Mouse (Mus musculus): ENCODE results near the gene Meis1. TPM values are rescaled to one million over a fixed set of nuclear protein-coding genes. Genes with fewer than 3 reads are reported as not detected.

Meis1 gene
- polyA plus RNA-seq, 1 experiment from 2014 or later = 84.7 TPM

- Histone ChIP-seq H3K4me1 (ENCODE audit: control insufficient read depth, insufficient read depth, low read length) (peaks cover 8% of the 10 kb centered on the region), H3K4me3 (ENCODE audit: low read length) (no peak overlapping the region)
Measured at GRCm38 (mm10) chr11:18947434-18947833, 71.4 kb downstream of the Meis1 start.

DNA sequence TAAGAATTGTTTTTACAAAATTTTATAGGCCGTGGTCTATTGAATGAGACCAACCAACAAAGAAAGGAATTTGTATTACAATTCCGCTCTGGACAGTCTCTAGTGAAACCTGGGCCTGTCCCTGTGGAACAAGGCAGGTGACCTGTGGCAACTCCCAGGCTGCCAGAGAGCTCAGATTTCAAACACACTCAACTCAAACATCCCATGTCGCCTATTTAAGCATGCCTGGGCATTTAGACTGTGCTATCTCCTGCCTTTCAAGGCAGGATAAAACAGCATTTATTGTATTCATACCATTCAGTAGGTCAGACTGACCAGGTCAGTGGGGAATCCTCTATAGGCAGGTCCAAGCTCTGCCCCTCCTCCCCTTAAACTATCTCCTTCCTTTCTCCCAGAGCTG lies 73.0 kb downstream of the Meis1 start:
- H3K4me2 ChIP-seq (ENCODE audit: low read depth, low read length) = no peak overlapping the region
- no peak for ATAC-seq
- 52% methylated on average over 3 of the region's 3 CpGs for WGBS
- H3K27ac ChIP-seq (ENCODE audit: low read length) = no peak overlapping the region
- no peaks in the 10 kb centered on the region for H3K9me3 ChIP-seq (ENCODE audit: control insufficient read depth, low read length)
- peaks cover 8% of the 10 kb centered on the region for H3K4me1 ChIP-seq (ENCODE audit: control insufficient read depth, insufficient read depth, low read length)
- H3K27me3 ChIP-seq (replicated peaks; ENCODE audit: control insufficient read depth, insufficient read depth, low read length) = no peaks in the 10 kb centered on the region
- no peaks in the 10 kb centered on the region for H3K36me3 ChIP-seq (ENCODE audit: control insufficient read depth, insufficient read depth, low read length)
- no peak overlapping the region for H3K9ac ChIP-seq (ENCODE audit: low read depth, low read length)
- H3K4me3 ChIP-seq (ENCODE audit: low read length) = no peak overlapping the region

More at GRCm38 (mm10) chr11:18947434-18947833, 71.4 kb downstream of the Meis1 start:
- Histone ChIP-seq H3K4me2 (ENCODE audit: low read depth, low read length) (no peak overlapping the region), H3K27ac (ENCODE audit: low read length) (no peak overlapping the region), H3K9me3 (ENCODE audit: control insufficient read depth, low read length) (no peaks in the 10 kb centered on the region), H3K36me3 (ENCODE audit: control insufficient read depth, insufficient read depth, low read length) (no peaks in the 10 kb centered on the region), H3K27me3 (replicated peaks; ENCODE audit: control insufficient read depth, insufficient read depth, low read length) (no peaks in the 10 kb centered on the region), H3K9ac (ENCODE audit: low read depth, low read length) (no peak overlapping the region)
- no peak for ATAC-seq
- WGBS = 62% methylated on average over 3 of the region's 3 CpGs

DNA sequence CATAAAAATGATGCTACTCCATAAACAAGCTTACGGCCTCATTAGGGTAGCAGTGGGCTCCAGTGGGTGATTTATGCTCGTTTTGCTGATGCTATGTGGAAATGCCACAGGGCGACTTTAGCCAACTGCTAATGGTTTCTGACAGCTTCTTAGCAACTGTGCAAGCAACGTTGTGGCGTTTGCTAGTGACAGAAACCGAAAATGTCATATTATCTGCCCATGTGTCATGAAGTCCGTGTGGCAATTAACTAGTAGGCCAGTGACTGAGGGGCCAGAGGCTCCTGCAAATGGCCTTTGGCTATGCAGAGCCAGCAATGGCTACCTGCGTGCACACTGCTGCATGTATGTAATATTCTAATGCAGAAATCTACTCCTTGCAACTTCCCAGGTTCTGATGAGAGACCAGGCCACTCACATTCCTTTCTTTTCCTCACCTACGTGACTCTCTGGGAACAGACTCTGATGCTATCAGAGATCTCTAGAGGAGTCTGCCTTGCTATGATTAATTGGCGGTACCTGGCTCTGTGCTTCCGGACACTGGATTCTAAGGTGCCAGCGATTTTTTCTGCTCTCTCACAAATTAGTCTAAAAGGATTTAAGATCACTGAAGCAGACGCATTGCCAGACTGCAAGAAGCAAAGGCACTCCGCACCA lies 73.7 kb downstream of the Meis1 start:
- H3K27me3 ChIP-seq (replicated peaks; ENCODE audit: control insufficient read depth, insufficient read depth, low read length) = no peaks in the 10 kb centered on the region
- no peaks in the 10 kb centered on the region for H3K36me3 ChIP-seq (ENCODE audit: control insufficient read depth, insufficient read depth, low read length)
- H3K4me1 ChIP-seq (ENCODE audit: control insufficient read depth, insufficient read depth, low read length) = peaks cover 8% of the 10 kb centered on the region
- WGBS = 58% methylated on average over 14 of the region's 14 CpGs
- no peak overlapping the region for H3K9ac ChIP-seq (ENCODE audit: low read depth, low read length)
- H3K27ac ChIP-seq (ENCODE audit: low read length) = no peak overlapping the region
- H3K9me3 ChIP-seq (ENCODE audit: control insufficient read depth, low read length) = no peaks in the 10 kb centered on the region
- H3K4me2 ChIP-seq (ENCODE audit: low read depth, low read length) = no peak overlapping the region
- no peak overlapping the region for H3K4me3 ChIP-seq (ENCODE audit: low read length)
- ATAC-seq = no peak

DNA sequence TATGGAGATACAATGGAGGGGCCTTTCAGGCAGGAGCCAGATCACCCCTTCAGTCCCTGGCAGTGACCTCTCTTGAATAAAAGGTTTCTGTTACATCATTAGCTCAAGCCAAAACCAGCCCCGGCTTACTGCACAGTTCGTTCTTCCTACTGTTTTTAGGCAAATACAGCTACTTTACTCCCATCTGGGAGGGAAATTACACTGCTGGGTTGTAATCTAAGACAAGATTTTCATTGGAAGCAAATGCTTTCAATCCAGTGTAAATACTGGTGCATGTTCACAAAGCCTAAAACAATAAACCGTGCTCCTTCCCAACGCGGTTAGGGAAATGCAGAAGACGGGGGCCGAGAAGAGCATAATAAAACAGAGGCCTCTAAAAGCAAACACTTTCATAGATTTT lies 74.6 kb downstream of the Meis1 start:
- 51% methylated on average over 7 of the region's 7 CpGs for WGBS
- H3K27me3 ChIP-seq (replicated peaks; ENCODE audit: control insufficient read depth, insufficient read depth, low read length) = no peaks in the 10 kb centered on the region
- no peak overlapping the region for H3K4me2 ChIP-seq (ENCODE audit: low read depth, low read length)
- H3K36me3 ChIP-seq (ENCODE audit: control insufficient read depth, insufficient read depth, low read length) = no peaks in the 10 kb centered on the region
- H3K4me3 ChIP-seq (ENCODE audit: low read length) = no peak overlapping the region
- peaks cover 8% of the 10 kb centered on the region for H3K4me1 ChIP-seq (ENCODE audit: control insufficient read depth, insufficient read depth, low read length)
- no peaks in the 10 kb centered on the region for H3K9me3 ChIP-seq (ENCODE audit: control insufficient read depth, low read length)
- no peak overlapping the region for H3K27ac ChIP-seq (ENCODE audit: low read length)
- H3K9ac ChIP-seq (ENCODE audit: low read depth, low read length) = no peak overlapping the region
- ATAC-seq = no peak

GRCm38 (mm10) chr11:18942990-18943389 lies 75.8 kb downstream of the Meis1 start:
- ATAC-seq = no peak
- Histone ChIP-seq H3K36me3 (ENCODE audit: control insufficient read depth, insufficient read depth, low read length) (no peaks in the 10 kb centered on the region), H3K4me2 (ENCODE audit: low read depth, low read length) (no peak overlapping the region), H3K4me3 (ENCODE audit: low read length) (no peak overlapping the region), H3K9me3 (ENCODE audit: control insufficient read depth, low read length) (no peaks in the 10 kb centered on the region), H3K27ac (ENCODE audit: low read length) (no peak overlapping the region), H3K4me1 (ENCODE audit: control insufficient read depth, insufficient read depth, low read length) (peaks cover 8% of the 10 kb centered on the region), H3K9ac (ENCODE audit: low read depth, low read length) (no peak overlapping the region), H3K27me3 (replicated peaks; ENCODE audit: control insufficient read depth, insufficient read depth, low read length) (no peaks in the 10 kb centered on the region)
- WGBS = 57% methylated on average over 2 of the region's 2 CpGs

- H3K9me3 ChIP-seq (ENCODE audit: control insufficient read depth, low read length) = no peaks in the 10 kb centered on the region
- no peaks in the 10 kb centered on the region for H3K27me3 ChIP-seq (replicated peaks; ENCODE audit: control insufficient read depth, insufficient read depth, low read length)
- peaks cover 3% of the 10 kb centered on the region; the same call in 1 of the 2 replicates for H3K4me1 ChIP-seq (ENCODE audit: control insufficient read depth, insufficient read depth, low read length)
- H3K4me3 ChIP-seq (ENCODE audit: low read length) = no peak overlapping the region
- H3K36me3 ChIP-seq (ENCODE audit: control insufficient read depth, insufficient read depth, low read length) = no peaks in the 10 kb centered on the region
- no peak overlapping the region for H3K9ac ChIP-seq (ENCODE audit: low read depth, low read length)
- H3K4me2 ChIP-seq (ENCODE audit: low read depth, low read length) = no peak overlapping the region
- 37% methylated on average over 4 of the region's 4 CpGs for WGBS
- ATAC-seq = no peak
- no peak overlapping the region for H3K27ac ChIP-seq (ENCODE audit: low read length)
Measured at GRCm38 (mm10) chr11:18940916-18941315, 77.9 kb downstream of the Meis1 start.

DNA sequence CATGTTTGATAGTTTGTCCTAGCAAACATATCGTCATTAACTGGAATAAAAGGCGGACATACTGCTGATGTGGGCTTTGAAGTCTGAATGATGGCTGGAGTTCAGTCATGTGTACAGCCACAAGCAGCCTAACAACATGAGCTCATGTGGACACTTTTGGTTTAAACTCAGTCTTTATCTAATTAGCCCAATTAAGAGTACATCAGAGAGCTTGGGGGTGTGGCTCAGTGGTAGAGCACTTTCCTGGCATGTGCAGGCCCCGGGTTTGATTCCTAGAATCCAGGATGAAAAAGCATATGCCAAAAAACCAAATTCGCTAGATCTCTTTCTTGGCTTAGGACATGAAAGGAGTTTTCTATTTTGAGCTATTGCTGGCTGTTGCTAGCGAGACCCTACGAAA lies 83.9 kb downstream of the Meis1 start:
- peaks cover 6% of the 10 kb centered on the region; the same call in 1 of the 2 replicates for H3K4me1 ChIP-seq (ENCODE audit: control insufficient read depth, insufficient read depth, low read length)
- no peaks in the 10 kb centered on the region for H3K27me3 ChIP-seq (replicated peaks; ENCODE audit: control insufficient read depth, insufficient read depth, low read length)
- H3K36me3 ChIP-seq (ENCODE audit: control insufficient read depth, insufficient read depth, low read length) = no peaks in the 10 kb centered on the region
- no peak overlapping the region for H3K9ac ChIP-seq (ENCODE audit: low read depth, low read length)
- no peak overlapping the region for H3K27ac ChIP-seq (ENCODE audit: low read length)
- no peaks in the 10 kb centered on the region for H3K9me3 ChIP-seq (ENCODE audit: control insufficient read depth, low read length)
- H3K4me2 ChIP-seq (ENCODE audit: low read depth, low read length) = no peak overlapping the region
- ATAC-seq = no peak
- 87% methylated on average over 6 of the region's 6 CpGs for WGBS
- no peak overlapping the region for H3K4me3 ChIP-seq (ENCODE audit: low read length)

- Histone ChIP-seq H3K9me3 (ENCODE audit: control insufficient read depth, low read length) (no peaks in the 10 kb centered on the region), H3K4me2 (ENCODE audit: low read depth, low read length) (no peak overlapping the region), H3K27ac (ENCODE audit: low read length) (peak overlapping the region; percentile 39), H3K4me3 (ENCODE audit: low read length) (no peak overlapping the region), H3K9ac (ENCODE audit: low read depth, low read length) (no peak overlapping the region), H3K27me3 (replicated peaks; ENCODE audit: control insufficient read depth, insufficient read depth, low read length) (no peaks in the 10 kb centered on the region), H3K4me1 (ENCODE audit: control insufficient read depth, insufficient read depth, low read length) (peaks cover 16% of the 10 kb centered on the region), H3K36me3 (ENCODE audit: control insufficient read depth, insufficient read depth, low read length) (no peaks in the 10 kb centered on the region)
- 39% methylated on average over 15 of the region's 15 CpGs for WGBS
- ATAC-seq = no peak; the same call in 1 of the 2 replicates
Measured at GRCm38 (mm10) chr11:18931001-18931874, 87.5 kb downstream of the Meis1 start.

- Histone ChIP-seq H3K27me3 (replicated peaks; ENCODE audit: control insufficient read depth, insufficient read depth, low read length) (no peaks in the 10 kb centered on the region), H3K27ac (ENCODE audit: low read length) (0 out of 2 replicates have a peak overlapping the region, but pooled peaks have one; percentile 9), H3K4me3 (ENCODE audit: low read length) (no peak overlapping the region), H3K9ac (ENCODE audit: low read depth, low read length) (no peak overlapping the region), H3K4me1 (ENCODE audit: control insufficient read depth, insufficient read depth, low read length) (peaks cover 18% of the 10 kb centered on the region), H3K9me3 (ENCODE audit: control insufficient read depth, low read length) (no peaks in the 10 kb centered on the region), H3K4me2 (ENCODE audit: low read depth, low read length) (no peak overlapping the region), H3K36me3 (ENCODE audit: control insufficient read depth, insufficient read depth, low read length) (no peaks in the 10 kb centered on the region)
- WGBS = 46% methylated on average over 17 of the region's 17 CpGs
- no peak for ATAC-seq
Measured at GRCm38 (mm10) chr11:18929779-18930728, 88.7 kb downstream of the Meis1 start.

Data from intestine, embryonic 16.5 days (tissue).